In the genomic region with DNA sequence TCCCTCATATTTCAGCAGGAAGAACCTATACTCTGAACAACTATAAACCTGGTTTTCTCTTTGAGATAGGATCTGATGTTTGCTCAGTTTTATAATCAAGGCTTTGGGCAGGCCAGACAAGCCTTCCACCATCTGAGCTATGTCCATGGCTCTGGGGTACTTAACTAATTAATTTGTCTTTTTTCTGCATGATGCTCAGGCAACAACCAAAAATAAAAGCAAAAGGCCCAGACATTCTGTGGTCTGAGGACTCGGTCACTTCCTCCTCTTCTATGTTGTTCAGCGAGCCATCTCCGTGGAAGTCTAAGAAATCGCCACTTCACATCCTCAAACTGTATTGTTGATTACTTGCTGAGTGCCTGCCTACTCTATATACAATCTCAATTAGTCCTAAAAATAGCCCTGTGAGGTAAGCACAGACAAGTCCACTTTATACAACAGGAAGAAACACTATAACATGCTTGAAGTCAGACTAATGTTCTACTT, we compare ENCODE assay signal across 7 mouse cellular contexts. TPM values are rescaled to one million over a fixed set of nuclear protein-coding genes. Genes with fewer than 3 reads are reported as not detected.
DNase-seq lines count a peak whose midpoint lies in the region; ATAC-seq and TF ChIP-seq lines count a peak whose summit lies in the region.

No protein-coding gene starts in this region.

- H3K27me3 ChIP-seq in E14TG2a.4 (ENCODE audit: insufficient read depth, low read length), result no peaks in the 10 kb centered on the region
- no peaks in the 10 kb centered on the region for H3K27me3 ChIP-seq in heart, embryonic 16.5 days (ENCODE audit: control insufficient read depth, insufficient read depth, low read length)

- peak overlapping the region; percentile 92; the same call in 1 of the 2 replicates for H3K4me3 ChIP-seq in E14TG2a.4 (replicated peaks; ENCODE audit: low read length)
- H3K4me3 ChIP-seq in heart, embryonic 16.5 days (ENCODE audit: low read length), result peak overlapping the region; percentile 75
- peak overlapping the region; percentile 93 for H3K4me3 ChIP-seq in macrophage (ENCODE audit: inconsistent target)

- peak; percentile 57 for DNase-seq in A20 (ENCODE audit: low read depth, low spot score)
- DNase-seq in left cerebral cortex, adult 8-10 months (ENCODE audit: low spot score in 2 of 2), result no peak
- no peak for DNase-seq in thymus, postnatal 14 days

- H3K9me3 ChIP-seq in E14TG2a.4 (ENCODE audit: low read length), result no peaks in the 10 kb centered on the region
- H3K9me3 ChIP-seq in heart, embryonic 16.5 days (replicated peaks; ENCODE audit: control insufficient read depth, low read length), result no peaks in the 10 kb centered on the region

- no peak for ATAC-seq in heart, embryonic 16.5 days (replicated peaks; ENCODE audit: extremely low read depth, insufficient read depth, low FRiP score)
- no peak for ATAC-seq in megakaryocyte-erythroid progenitor cell, adult 5-6 weeks (replicated peaks; ENCODE audit: low FRiP score, low TSS enrichment, poor library complexity, severe bottlenecking)

- H3K4me1 ChIP-seq in E14TG2a.4 (replicated peaks; ENCODE audit: low read depth, low read length), result peaks cover 76% of the 10 kb centered on the region
- H3K4me1 ChIP-seq in heart, embryonic 16.5 days (ENCODE audit: control insufficient read depth, insufficient read depth, low read length), result peaks cover 48% of the 10 kb centered on the region

- H3K79me2 ChIP-seq in macrophage (ENCODE audit: inconsistent target), result peaks cover 64% of the 10 kb centered on the region

- H3K9ac ChIP-seq in heart, embryonic 16.5 days (ENCODE audit: low read length), result peak overlapping the region; percentile 90

- H3K27ac ChIP-seq in heart, embryonic 16.5 days (ENCODE audit: low read length), result peak overlapping the region; percentile 97
- H3K27ac ChIP-seq in macrophage, result peak overlapping the region; percentile 88

- H3K4me2 ChIP-seq in heart, embryonic 16.5 days (ENCODE audit: low read depth, low read length), result peak overlapping the region; percentile 89

- WGBS in heart, embryonic 16.5 days, result 4% methylated on average over 4 of the region's 4 CpGs
- WGBS in macrophage (ENCODE audit: missing documents), result 0% methylated on average over 4 of the region's 4 CpGs

- no peak for TF ChIP-seq CTCF in E14TG2a.4 (conservative IDR thresholded peaks at IDR 0.05; ENCODE audit: low read length)

- peaks cover 43% of the 10 kb centered on the region for H3K36me3 ChIP-seq in E14TG2a.4 (ENCODE audit: insufficient read depth, low read length)
- H3K36me3 ChIP-seq in heart, embryonic 16.5 days (ENCODE audit: control insufficient read depth, insufficient read depth), result no peaks in the 10 kb centered on the region
- no peaks in the 10 kb centered on the region for H3K36me3 ChIP-seq in macrophage (ENCODE audit: inconsistent target)

RNA-seq across cellular contexts. Expression of a gene that starts 2.0 kb away (rescaled TPM):
- 54.5 and 61.5 TPM in 2 replicates for polyA plus RNA-seq in heart, embryonic 16.5 days (2015; fragmentation: Nextera tagmentation; extraction: Ambion mirVana)
- 10 to 100 TPM; 21.8 to 67.0 (median 38.1) TPM for total RNA-seq in macrophage (2018; cell fraction: chromatin; rRNA removed)
- 100 to 1,000 TPM in 10 of 26 experiments, 10 to 100 TPM in 16; 68.0 to 139 (median 95.9) TPM for total RNA-seq in macrophage (2018; cell fraction: cytosol; rRNA removed)
- 100 to 1,000 TPM in 19 of 26 experiments, 10 to 100 TPM in 7; 52.3 to 227 (median 128) TPM for total RNA-seq in macrophage (2018; cell fraction: nucleus; rRNA removed)
- 54.5 to 89.1 TPM (median 55.9 TPM) in 3 replicates for polyA plus RNA-seq in macrophage (2018)
- 30.8 and 35.1 TPM in 2 replicates for total RNA-seq in megakaryocyte-erythroid progenitor cell, adult 5-6 weeks (2014; fragmentation: Nextera tagmentation)
- 14.4 and 20.5 TPM in 2 replicates for total RNA-seq in megakaryocyte-erythroid progenitor cell, adult 5-6 weeks (2017)
- 1 to 10 TPM; 4.2 to 7.3 (median 5.4) TPM for total RNA-seq in left cerebral cortex, adult 8-10 months (2022)
